Mouse (Mus musculus): ENCODE measurements around the gene Slc35g3. TPM values are rescaled to one million over a fixed set of nuclear protein-coding genes. Genes with fewer than 3 reads are reported as not detected.

The Slc35g3 gene
- not detected for total RNA-seq (2021)
- long read RNA-seq = 0 reads

DNA sequence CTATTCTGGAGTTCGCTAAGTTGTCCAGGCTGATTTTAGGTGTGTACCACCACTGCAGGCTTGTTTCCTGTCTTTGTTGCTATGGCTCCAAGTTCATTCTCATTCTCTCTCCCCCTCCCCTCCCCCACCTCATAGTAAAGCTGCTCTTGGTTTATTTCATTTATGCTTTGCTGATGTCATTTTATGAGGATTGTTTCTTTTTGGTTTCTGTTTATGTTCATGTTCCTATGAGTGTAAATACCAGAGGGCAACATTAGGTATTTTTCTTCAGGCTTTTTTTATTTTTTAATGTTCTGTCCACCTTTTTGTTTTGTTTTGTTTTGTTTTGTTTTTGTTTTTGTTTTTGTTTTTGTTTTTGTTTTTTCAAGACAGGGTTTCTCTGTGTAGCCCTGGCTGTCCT, at the start of gene Slc35g3:
Gene Slc35g3, minus strand, starts transcription at position 101 of the 400 bp plus-strand sequence.
- DNase-seq (ENCODE audit: low spot score in 2 of 2) = no peak

DNA sequence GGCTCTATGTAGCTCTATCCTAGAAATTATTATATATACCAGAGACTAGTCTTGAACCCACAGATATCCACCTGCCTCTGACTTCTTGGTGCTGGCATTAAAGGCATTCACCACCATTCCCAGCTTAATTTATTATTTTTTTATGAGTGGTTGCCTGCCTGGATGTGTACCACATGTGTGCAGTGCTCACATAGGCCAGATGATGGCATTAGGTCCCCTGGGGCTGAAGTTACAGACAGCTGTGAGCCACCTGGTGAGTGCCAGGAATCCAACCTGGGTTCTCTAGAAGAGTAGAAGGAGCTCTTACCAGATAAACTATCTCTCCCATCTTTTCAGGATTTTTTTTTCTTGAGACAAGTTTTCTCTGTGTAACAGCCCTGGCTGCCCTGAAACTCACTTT, 48.5 kb upstream of the Slc35g3 start:
- DNase-seq (ENCODE audit: low spot score in 2 of 2) = no peak

DNA sequence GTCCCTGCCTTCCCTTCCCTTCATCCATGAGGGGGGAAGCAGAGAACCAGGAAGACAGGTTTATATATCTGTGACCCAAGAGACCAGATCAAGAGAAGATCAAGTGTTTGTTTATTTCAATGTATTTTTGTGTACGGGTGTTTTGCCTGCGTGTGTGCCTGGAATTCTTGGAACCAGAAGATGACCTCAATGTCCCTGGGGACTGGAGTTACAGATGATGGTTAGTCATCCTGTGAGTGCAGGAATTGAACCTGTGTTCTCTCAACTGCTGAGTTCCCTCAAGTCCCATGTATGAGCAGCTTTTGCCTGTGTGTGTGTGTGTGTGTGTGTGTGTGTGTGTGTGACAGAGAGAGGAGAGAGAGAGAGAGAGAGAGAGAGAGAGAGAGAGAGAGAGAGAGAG, 45.9 kb upstream of the Slc35g3 start:
- DNase-seq (ENCODE audit: low spot score in 2 of 2) = no peak

DNA sequence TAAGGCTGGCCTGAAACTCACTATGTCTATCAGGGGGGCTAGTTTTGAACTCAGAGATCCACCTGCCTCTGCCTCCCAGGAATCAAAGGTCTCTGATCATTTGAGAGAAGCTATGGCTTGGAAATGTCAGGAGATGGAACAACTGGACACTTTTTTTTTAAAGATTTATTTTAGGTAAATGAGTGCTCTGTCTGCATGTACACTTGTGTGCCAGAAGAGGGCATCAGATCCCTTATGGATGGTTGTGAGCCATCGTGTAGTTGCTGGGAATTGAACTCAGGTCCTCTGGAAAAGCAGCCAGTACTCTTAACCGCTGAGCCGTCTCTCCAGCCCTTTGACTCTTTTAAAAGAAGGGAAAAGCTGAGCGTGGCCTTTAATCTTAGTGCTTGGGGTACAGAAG, 44.6 kb upstream of the Slc35g3 start:
- DNase-seq (ENCODE audit: low spot score in 2 of 2) = no peak

DNA sequence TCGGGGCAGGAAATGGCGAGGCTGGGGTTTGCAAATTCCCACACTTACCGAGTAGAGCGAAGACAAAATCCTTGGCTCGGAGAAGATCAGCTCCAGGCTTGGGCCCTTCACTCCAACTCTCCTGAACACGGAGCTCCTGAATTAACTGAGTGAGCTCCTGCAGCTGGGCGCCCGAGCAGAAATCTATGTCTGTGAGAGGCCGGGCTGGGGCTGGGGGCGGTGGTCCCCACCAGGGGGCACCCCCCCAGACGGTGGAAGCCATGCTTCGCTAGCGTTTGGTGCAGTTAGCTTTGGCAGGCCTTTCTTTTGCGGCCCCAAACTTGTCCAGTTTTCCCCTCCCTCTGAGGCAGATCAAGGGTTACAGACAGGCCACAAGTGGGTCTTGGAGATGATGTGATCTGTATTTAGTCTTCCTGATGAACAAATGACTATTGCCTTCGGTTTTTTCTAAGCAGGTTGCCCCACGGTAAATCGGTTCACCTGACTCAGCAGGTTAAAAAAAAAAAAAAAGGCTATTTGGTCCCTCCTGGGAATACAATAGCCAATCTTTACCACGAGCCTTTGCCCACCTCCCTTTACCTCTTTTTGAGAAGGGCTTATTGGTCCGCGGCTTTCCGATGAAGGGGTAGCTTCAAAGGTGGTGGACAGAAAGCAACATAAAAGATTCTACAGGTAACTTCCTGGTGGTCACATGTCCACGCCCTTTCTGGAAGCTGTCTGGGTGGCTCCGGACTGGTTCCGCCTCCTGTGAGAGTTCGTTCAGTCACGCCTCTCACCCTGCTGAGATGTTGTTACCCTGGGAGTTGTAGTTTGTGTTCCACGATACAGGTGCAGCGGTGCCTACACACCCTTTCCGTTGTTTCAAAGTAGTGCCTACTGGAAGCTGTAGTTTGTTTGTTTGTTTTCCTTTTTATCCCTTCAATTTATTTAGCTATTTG, 43.5 kb upstream of the Slc35g3 start, which contains the start of gene Tmem102:
Gene Tmem102, minus strand, starts transcription at position 653 of the 938 bp plus-strand sequence.
- no peak for DNase-seq (ENCODE audit: low spot score in 2 of 2)

DNA sequence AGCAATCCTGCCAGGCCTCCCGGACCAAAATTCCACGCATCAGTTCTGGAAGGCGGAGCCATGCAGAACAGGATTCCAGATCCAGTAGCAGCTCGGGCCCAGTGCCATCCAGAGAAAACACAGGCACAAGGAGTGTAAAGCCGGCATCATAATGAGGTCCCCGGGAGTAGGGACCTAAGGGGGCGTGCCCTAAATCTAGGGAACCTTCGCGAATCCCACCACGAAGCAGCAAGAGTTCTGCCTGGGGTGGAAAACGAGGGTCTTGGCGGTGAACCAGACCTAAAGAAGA, 42.8 kb upstream of the Slc35g3 start:
- no peak for DNase-seq (ENCODE audit: low spot score in 2 of 2)

DNA sequence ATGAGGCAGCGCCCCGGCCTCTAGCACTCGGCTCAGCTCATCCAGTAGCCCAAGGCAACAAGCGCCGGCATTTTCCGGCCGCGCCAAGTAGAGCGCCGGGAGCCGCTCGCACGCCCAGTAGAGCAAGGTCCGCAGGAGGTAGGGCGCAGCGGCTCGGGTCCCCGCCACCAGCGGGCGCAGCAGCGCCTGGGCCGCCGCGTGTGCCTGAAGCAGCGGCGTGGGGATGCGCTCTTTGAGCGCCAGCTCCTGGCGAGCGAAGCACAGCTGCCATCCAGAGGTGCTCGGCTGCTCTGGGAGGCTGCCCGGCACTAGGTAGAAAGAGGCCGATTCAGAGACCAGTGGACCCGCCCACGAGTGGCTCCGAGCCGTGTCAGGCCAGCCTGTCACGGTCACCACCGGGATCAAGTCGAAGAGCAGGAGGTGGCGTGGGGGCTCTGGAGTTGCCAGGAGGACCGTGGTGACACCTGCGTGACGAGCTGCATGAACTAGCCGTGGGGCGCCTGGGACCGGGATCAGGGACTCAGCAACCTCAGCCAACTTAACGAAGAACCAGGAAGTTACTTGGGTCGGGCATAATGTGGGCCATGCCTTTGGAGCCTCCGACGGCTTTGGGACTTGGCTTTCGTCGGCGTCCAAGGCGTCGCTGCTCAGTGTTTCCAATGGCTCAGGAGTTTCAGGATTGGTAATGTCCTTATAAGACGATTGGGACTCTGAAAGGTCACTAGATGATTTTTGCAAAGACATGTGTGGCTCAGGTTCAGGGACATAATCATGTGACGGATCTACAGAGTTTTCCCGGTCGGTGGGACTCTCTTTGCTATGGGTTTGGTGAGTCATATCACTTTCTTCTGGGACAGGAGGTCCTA, 42.3 kb upstream of the Slc35g3 start:
- peak; percentile 48 to 66 for DNase-seq (ENCODE audit: low spot score in 2 of 2)

DNA sequence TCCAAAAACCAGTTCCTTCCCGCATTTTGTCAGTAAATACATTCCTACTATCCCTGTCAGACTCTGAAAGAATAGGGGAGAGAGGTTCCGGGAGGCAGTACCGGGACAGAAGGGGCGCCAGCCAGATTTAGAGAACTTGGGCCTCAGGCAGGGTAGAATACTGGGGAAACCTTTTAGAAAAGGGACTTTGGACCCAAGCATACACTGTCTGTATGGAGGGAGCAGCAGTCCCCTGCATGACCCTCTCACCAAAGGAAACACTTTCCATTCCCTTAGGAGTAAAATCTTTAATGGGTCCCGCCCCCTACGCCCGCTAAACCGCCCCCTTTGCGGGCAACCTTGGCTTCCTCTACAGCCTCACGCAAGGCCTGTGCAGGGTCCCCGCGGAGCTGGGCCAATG, 41.6 kb upstream of the Slc35g3 start:
- no peak for DNase-seq (ENCODE audit: low spot score in 2 of 2)

DNA sequence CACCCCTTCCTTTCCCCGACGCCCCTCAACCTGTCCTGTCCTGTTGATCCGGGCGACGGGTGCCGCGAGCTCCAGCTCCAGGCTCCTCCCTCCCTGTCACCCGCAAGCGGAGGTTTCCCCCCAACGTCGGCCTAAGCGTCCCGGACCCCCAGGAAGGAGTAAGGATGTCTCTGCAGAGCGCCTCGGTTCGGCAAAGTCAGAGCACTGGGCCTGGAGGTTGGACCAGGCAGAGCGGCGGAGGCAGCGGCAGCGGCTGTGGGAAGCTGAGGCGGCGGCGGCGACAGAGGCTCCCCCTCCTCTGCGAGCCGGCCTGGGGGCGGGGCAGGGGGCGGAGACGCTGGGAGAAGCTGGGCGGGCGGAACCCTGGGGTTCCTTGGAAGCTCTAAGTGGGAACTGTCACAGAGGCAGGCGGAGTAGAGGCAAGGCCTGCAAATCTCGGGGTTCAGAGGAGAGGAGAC, 40.9 kb upstream of the Slc35g3 start:
- DNase-seq (ENCODE audit: low spot score in 2 of 2) = peak; percentile 75 to 80

DNA sequence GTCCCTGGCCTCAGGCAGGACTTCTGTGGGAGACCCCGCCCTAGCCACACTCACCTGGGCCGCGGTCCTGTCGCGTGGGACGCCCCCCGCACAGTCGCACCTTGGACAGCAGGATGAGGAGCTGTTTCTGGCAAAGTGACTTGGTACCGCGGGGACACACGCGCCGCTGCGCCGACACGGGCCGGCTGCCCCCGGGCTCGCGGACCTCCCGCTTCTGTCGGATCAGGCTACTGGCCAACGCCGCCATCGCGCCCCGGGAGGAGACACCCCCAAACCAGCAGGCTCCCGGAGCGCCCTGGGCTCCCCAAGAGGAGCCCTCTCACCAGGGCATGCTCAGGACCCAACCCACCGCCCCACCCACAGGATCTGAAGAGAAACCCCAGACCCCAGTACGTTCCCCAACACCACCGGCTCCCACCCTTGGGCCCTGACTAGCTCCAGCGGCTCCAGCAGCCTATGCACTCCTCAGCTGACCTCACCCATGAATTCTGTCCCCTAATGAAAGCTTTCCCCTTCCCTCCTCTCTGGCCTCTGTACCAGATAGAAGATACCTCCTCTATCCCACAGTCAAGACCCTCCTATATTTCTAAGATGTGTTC, 39.7 kb upstream of the Slc35g3 start, which contains the start of gene Fgf11:
Gene Fgf11, minus strand, starts transcription at position 479 of the 599 bp plus-strand sequence.
- DNase-seq (ENCODE audit: low spot score in 2 of 2) = no peak

DNA sequence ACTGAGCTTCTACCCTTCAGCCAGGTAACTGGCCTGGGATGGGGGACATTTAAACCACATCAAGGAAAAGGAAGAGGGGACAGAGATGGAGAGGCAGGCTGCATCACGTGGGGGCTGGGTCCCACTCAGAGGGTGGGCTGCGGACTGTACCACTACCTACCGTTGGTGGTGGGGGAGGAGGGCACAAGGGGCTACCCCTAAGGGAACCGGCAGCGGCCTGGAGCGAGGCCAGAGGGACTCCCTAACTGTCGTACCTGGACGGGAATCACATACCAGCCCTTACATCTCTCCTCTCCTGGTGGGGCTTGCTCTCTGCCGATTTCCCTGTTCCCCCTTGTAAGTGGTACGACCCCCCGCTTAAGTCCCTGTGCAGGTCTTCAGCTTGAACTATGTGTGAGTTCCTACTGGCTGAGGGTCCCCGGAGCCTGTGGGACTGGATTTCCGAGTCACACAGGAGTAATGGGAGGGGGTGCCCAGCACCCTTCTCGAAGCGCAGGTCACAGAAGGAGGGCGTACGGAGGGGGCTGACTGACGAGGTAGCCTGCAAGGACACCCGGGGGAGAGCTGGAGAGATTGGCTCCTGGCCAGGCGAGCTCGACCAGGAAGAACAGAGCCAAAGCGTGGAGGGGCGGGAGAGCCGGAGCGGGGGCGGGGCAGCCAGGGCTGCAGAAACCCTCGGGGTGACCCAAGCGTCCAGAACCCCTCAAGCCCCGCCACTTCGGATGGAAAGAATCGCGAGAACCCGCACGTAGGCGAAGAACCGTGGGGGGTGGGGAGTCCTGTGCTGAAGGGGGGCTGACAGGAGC, 38.8 kb upstream of the Slc35g3 start:
- no peak for DNase-seq (ENCODE audit: low spot score in 2 of 2)

DNA sequence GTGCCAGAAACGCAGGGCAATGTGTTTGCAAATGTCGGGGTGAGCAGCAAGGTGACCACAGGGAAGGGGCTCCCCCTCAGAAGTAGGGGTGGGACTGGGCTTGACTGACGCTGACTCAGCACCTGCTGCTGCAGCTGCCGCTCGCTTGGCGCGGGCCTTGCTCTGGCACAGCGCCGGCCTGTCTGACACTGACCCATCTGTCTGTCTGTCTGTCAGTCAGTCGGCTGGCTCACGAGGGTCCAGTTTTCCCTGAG, 38.3 kb upstream of the Slc35g3 start:
- DNase-seq (ENCODE audit: low spot score in 2 of 2) = no peak

DNA sequence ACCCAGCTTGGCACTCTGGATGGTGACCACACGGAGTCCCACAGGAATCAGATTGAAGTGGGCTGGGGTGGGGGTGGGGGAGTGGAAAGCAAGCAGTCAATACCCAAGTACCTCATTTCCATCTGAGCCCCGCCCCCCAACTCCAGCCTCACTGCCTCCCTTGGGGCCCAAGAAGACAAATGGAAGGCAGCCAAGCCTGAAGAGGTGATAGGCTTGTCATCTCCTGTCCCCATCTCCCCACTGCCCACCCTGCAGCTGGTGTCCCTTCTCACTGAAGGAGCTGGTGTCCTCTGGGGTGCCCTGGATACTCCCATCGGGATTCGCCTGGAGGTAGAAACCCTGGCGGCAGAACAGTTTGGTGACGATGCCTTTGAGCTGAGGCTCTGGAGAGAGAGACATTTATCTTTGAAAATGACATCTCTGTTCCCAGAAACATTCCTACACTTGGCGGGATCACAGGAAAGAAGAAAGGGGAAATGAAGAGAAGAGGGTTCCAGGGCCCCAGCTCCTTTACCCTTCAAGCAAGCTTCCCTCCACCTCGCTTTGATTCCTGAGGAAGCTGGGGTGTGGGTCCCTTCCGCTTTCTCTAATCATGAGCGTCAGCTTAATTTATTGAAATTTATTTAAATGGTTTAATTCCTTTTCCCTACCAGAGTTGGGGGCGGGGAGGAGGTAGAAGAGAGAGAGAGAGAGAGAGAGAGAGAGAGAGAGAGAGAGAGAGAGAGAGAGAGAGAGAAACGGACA, 37.8 kb upstream of the Slc35g3 start:
- no peak for DNase-seq (ENCODE audit: low spot score in 2 of 2)

DNA sequence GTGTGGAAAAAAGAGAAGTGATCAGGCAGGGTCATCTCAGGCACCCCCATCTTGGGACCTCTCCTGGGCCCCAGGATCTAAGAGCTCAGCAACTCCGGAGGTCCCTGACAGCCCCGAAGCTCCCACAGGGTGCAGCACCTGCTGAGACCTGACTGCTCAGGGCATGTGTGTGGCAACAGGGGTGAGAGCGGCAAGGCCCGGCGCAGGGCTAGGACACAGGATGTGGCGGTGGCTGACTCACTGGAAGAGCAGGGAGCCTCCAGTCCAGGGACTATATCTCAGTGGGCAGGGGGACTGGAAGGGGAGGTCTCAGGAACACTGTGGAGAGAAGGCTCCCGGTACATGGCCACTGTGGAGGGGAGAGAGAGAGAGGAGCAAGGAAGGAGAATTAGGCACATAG, 36.2 kb upstream of the Slc35g3 start:
- DNase-seq (ENCODE audit: low spot score in 2 of 2) = no peak

DNA sequence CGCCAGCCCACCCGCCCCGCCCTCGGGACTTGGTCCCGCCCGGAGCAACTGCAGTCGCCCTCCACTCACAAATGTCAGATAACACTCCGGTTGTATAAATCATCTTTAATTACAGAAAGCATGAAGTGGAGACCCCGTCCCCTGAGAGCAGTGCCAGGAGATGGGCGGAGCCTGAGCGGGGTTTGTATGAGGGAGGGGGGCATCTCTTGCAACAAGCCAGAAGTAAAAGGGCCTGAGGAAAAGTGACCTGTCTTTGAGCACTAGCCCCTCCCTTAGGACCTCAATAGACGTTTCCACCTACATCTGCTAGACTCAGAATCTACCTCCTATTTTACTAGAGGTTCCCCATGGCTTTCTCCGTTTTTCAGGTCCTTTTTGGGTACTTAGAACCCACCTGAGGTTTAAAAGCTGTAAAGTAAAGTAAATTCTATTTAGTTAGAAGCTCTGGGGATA, 34.2 kb upstream of the Slc35g3 start:
- DNase-seq (ENCODE audit: low spot score in 2 of 2) = no peak

DNA sequence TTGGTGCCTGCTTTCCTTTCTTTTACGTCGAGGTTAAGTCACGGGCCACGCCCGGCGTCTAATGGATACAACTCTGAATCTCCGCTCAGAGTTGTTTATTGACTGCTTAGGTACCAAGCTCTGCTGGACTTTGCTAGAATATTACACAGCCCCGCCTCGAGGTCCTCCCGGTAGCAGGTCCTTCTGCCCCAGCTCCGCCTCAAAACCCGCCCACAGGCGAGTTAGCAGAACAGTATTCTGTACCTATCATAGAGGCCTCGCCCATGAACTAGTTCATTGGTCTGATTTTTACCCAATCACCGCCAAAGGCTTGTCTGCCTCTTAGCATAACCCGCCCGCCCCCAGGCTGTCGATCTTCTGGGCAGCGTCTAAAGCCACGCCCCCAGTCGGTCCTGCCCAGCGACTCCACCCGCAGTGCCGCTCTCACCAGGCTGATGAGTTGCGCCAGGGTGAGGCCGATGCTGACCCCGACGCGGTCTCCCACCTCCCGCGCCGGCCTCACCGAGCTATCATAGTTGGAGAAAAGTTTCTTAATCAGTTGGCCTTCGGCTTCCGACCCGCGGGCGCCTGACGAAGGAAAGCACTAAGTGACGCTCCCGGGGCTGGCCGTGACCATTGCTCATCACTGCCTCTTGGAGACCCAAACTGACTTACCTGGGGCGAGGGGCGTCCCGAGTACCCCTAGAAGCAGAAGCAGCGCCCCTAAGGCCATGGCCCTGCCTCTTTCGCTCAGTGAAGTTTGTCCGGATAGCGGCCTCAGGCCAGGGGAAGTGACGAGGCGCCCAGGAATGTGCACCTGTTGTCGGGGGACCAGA, 33.6 kb upstream of the Slc35g3 start, which contains the start of gene Chrnb1:
Gene Chrnb1, minus strand, starts transcription at position 776 of the 815 bp plus-strand sequence.
- DNase-seq (ENCODE audit: low spot score in 2 of 2) = peak; percentile 83 to 94

DNA sequence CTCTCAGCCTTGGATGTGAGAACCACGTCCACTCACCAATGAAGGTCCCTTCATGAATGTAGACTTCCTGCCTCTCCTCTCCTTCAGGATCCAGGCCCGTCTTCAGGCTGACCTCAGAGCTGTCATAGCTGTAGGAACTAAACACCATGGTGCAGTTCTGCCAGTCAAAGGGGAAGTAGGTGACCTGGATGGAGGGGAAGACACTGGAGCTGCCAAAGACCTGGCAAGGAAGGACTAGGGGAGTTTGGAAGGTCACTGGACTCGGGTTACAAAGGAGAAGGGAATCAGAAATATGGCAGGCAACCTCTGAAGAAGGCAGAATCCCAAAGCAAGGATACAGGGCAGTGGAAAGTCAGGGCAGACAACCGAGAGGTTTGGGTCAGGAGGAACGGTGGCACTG, 31.7 kb upstream of the Slc35g3 start:
- no peak for DNase-seq (ENCODE audit: low spot score in 2 of 2)

DNA sequence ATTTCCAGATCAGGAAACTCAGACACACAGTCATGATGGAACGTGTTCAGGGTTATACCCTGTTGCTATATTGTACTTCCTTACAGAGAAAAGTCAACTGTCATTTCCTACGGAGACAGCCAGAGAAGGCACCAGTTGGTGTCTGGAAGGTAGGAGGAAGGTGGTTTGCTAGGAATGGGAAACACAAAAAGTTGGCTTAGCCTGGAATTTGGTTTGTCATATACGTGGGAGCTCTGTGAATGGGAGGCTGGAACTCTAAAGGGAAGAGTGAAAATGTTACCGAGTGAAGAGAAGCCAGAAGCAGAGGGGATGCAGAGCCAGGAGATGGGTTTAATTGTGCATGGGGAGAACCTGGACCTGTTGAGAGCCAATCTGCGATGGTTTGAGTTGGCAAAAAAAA, 29.7 kb upstream of the Slc35g3 start:
- no peak for DNase-seq (ENCODE audit: low spot score in 2 of 2)

DNA sequence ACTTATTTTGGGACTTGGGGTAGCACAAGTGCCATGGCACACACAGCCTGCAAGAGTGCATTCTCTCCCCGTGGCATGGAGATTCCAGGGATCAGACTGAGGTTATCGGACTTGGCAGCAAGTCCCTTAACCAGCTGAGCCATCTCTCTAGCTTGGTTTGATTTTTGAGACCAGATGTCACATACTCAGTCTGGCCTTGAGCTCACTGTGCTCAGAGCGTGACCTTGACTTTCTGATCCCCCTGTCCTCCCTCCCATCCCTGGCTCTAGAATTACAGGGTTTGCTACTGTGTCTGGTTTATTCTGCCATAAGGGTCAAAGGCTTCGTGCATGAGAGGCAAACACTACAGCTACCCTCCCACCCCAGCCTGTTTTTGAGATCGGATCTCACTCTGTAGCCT, 27.7 kb upstream of the Slc35g3 start:
- DNase-seq (ENCODE audit: low spot score in 2 of 2) = no peak

All from layer of hippocampus, adult 18-20 months (tissue).